28 mouse cellular contexts compared by ENCODE assay signal in genomic region chr5:143137580-143137979, GRCm38 (mm10). TPM values are rescaled to one million over a fixed set of nuclear protein-coding genes. Genes with fewer than 3 reads are reported as not detected.
DNase-seq lines count a peak whose midpoint lies in the region; ATAC-seq and TF ChIP-seq lines count a peak whose summit lies in the region.
"Had no signal": no experiment of that assay in that cellular context is flagged by ENCODE, and none has a peak within 500 bp of the region (broad histone marks: within the 10 kb centered on the region; RNA-seq: fewer than 3 reads in every experiment).

No protein-coding gene starts in this region.

- WGBS in intestine, embryonic 16.5 days: 81% methylated on average over 13 of the region's 13 CpGs
- 69% methylated on average over 13 of the region's 13 CpGs for WGBS in liver, embryonic 14.5 days (ENCODE audit: insufficient replicate concordance)
- 83% methylated on average over 13 of the region's 13 CpGs for WGBS in forebrain, embryonic 14.5 days

- TF ChIP-seq CTCF in E14TG2a.4 (conservative IDR thresholded peaks at IDR 0.05; ENCODE audit: low read length): peak; percentile 18; the same call in 1 of the 2 replicates
- peak; percentile 36 for TF ChIP-seq CTCF in liver, embryonic 14.5 days (IDR thresholded peaks at IDR 0.05; ENCODE audit: low read depth)

- no peak overlapping the region for H3K27ac ChIP-seq in intestine, embryonic 16.5 days (ENCODE audit: low read length)
- H3K27ac ChIP-seq in liver, embryonic 14.5 days: no peak overlapping the region
- no peak overlapping the region for H3K27ac ChIP-seq in forebrain, embryonic 14.5 days (ENCODE audit: low read depth, low read length)
- H3K27ac ChIP-seq: hindbrain, embryonic 12.5 days; layer of hippocampus, adult 2 months; neural tube, embryonic 15.5 days had no signal

- peak overlapping the region; percentile 71 for H3K4me3 ChIP-seq in E14TG2a.4 (replicated peaks; ENCODE audit: low read length)
- no peak overlapping the region for H3K4me3 ChIP-seq in intestine, embryonic 16.5 days (ENCODE audit: low read length)
- no peak overlapping the region for H3K4me3 ChIP-seq in liver, embryonic 14.5 days (ENCODE audit: insufficient read depth in 1 of 2, low read depth in 2 of 2, low read length in 2 of 2)
- H3K4me3 ChIP-seq in forebrain, embryonic 14.5 days (ENCODE audit: low read depth, low read length): no peak overlapping the region
- H3K4me3 ChIP-seq: hindbrain, embryonic 12.5 days; layer of hippocampus, adult 2 months; neural tube, embryonic 15.5 days had no signal

- no peak overlapping the region for H3K9ac ChIP-seq in intestine, embryonic 16.5 days (ENCODE audit: low read depth, low read length)
- H3K9ac ChIP-seq in liver, embryonic 14.5 days (replicated peaks): no peak overlapping the region
- no peak overlapping the region for H3K9ac ChIP-seq in forebrain, embryonic 14.5 days (ENCODE audit: low read length)
- H3K9ac ChIP-seq: hindbrain, embryonic 12.5 days; neural tube, embryonic 15.5 days had no signal

- peaks cover 28% of the 10 kb centered on the region for H3K9me3 ChIP-seq in E14TG2a.4 (ENCODE audit: low read length)
- H3K9me3 ChIP-seq in intestine, embryonic 16.5 days (ENCODE audit: control insufficient read depth, low read length): no peaks in the 10 kb centered on the region
- no peaks in the 10 kb centered on the region for H3K9me3 ChIP-seq in liver, embryonic 14.5 days (ENCODE audit: control insufficient read depth, low read length)
- H3K9me3 ChIP-seq in forebrain, embryonic 14.5 days (replicated peaks; ENCODE audit: control insufficient read depth, low read length): no peaks in the 10 kb centered on the region
- H3K9me3 ChIP-seq: hindbrain, embryonic 12.5 days; neural tube, embryonic 15.5 days had no signal

- H3K4me2 ChIP-seq in intestine, embryonic 16.5 days (ENCODE audit: low read depth, low read length): no peak overlapping the region
- no peak overlapping the region for H3K4me2 ChIP-seq in liver, embryonic 14.5 days (ENCODE audit: low read depth)
- no peak overlapping the region for H3K4me2 ChIP-seq in forebrain, embryonic 14.5 days (ENCODE audit: low read length)
- H3K4me2 ChIP-seq: hindbrain, embryonic 12.5 days; neural tube, embryonic 15.5 days had no signal

- H3K36me3 ChIP-seq in E14TG2a.4 (ENCODE audit: insufficient read depth, low read length): peaks cover 3% of the 10 kb centered on the region; the same call in 1 of the 2 replicates
- no peaks in the 10 kb centered on the region for H3K36me3 ChIP-seq in intestine, embryonic 16.5 days (ENCODE audit: control insufficient read depth, insufficient read depth, low read length)
- H3K36me3 ChIP-seq in liver, embryonic 14.5 days (replicated peaks; ENCODE audit: control insufficient read depth, insufficient read depth, low read depth): no peaks in the 10 kb centered on the region
- no peaks in the 10 kb centered on the region for H3K36me3 ChIP-seq in forebrain, embryonic 14.5 days (ENCODE audit: control insufficient read depth, insufficient read depth, low read length)
- H3K36me3 ChIP-seq: hindbrain, embryonic 12.5 days; neural tube, embryonic 15.5 days had no signal

- no peak for TF ChIP-seq EP300 in liver, embryonic 14.5 days (IDR thresholded peaks at IDR 0.05; ENCODE audit: low read depth)

- peak; percentile 39 for ATAC-seq in intestine, embryonic 16.5 days
- ATAC-seq in liver, embryonic 14.5 days (ENCODE audit: insufficient read depth): peak; percentile 13; the same call in 1 of the 2 replicates
- no peak for ATAC-seq in forebrain, embryonic 14.5 days
- ATAC-seq: inflammation-experienced regulatory T-cells, adult 6 months had no signal

- H3K4me1 ChIP-seq in E14TG2a.4 (replicated peaks; ENCODE audit: low read depth, low read length): peaks cover 14% of the 10 kb centered on the region
- H3K4me1 ChIP-seq in intestine, embryonic 16.5 days (ENCODE audit: control insufficient read depth, insufficient read depth, low read length): no peaks in the 10 kb centered on the region
- H3K4me1 ChIP-seq in liver, embryonic 14.5 days (replicated peaks; ENCODE audit: control insufficient read depth in 2 of 2, insufficient read depth in 2 of 2, low read length in 1 of 2): peaks cover 8 to 10% of the 10 kb centered on the region in 2 experiments
- H3K4me1 ChIP-seq in forebrain, embryonic 14.5 days (ENCODE audit: control insufficient read depth, insufficient read depth, low read length): no peaks in the 10 kb centered on the region
- H3K4me1 ChIP-seq: hindbrain, embryonic 12.5 days; neural tube, embryonic 15.5 days had no signal

- H3K27me3 ChIP-seq in E14TG2a.4 (ENCODE audit: insufficient read depth, low read length): peaks cover 6% of the 10 kb centered on the region; the same call in 1 of the 2 replicates
- H3K27me3 ChIP-seq in intestine, embryonic 16.5 days (replicated peaks; ENCODE audit: control insufficient read depth, insufficient read depth, low read length): no peaks in the 10 kb centered on the region
- no peaks in the 10 kb centered on the region for H3K27me3 ChIP-seq in liver, embryonic 14.5 days (ENCODE audit: control insufficient read depth, insufficient read depth, low read length)
- H3K27me3 ChIP-seq in forebrain, embryonic 14.5 days (replicated peaks; ENCODE audit: control insufficient read depth, insufficient read depth, low read length): no peaks in the 10 kb centered on the region
- H3K27me3 ChIP-seq: hindbrain, embryonic 12.5 days; neural tube, embryonic 15.5 days had no signal

- DNase-seq in adrenal gland, postnatal 14 days: peak; percentile 26
- no peak for DNase-seq in adrenal gland, adult 18-20 months (ENCODE audit: low spot score in 2 of 2)
- no peak for DNase-seq in liver, embryonic 14.5 days (ENCODE audit: low read depth in 3 of 3, low spot score in 3 of 3)
- no peak for DNase-seq in left cerebral cortex, adult 8-10 months (ENCODE audit: low spot score in 2 of 2)
- DNase-seq in urinary bladder, postnatal 10 days (ENCODE audit: low spot score): no peak
- DNase-seq in forebrain, embryonic 14.5 days (ENCODE audit: low spot score): no peak
- DNase-seq: cerebellum, adult 18-20 months; cerebellum, postnatal 25 days; heart, adult 18-20 months; kidney, postnatal 10 days; layer of hippocampus, postnatal 36 days; lung, adult 18-20 months; lung, postnatal 14 days; midbrain, embryonic 14.5 days; spleen, adult 18-20 months; thymus, adult 2 months had no signal

RNA-seq across cellular contexts. Expression of gene Olfr718-ps1, which starts 9.8 kb away (rescaled TPM):
- total RNA-seq in adrenal gland, postnatal 14 days (2021): 0.08 TPM in 1 of 2 replicates, not detected in the other
- total RNA-seq in adrenal gland, adult 18-20 months (2021): not detected
- not detected in 2 replicates for polyA plus RNA-seq in intestine, embryonic 16.5 days (2015; fragmentation: Nextera tagmentation; extraction: Ambion mirVana)
- not detected in 2 replicates for polyA plus RNA-seq in liver, embryonic 14.5 days (2012; rRNA removed)
- not detected in 2 replicates for polyA plus RNA-seq in liver, embryonic 14.5 days (2014; fragmentation: Nextera tagmentation; extraction: Ambion mirVana)
- total RNA-seq in left cerebral cortex, adult 8-10 months (2022): under 1 TPM; 0.07 to 0.21 (median 0.14) TPM
- polyA plus RNA-seq in forebrain, embryonic 14.5 days (2014; fragmentation: Nextera tagmentation; extraction: Ambion mirVana): not detected in 2 replicates
- total RNA-seq: heart, adult 18-20 months; megakaryocyte, adult 5-6 weeks had no signal
- polyA plus RNA-seq: heart, embryonic 16.5 days; midbrain, embryonic 14.5 days; neural tube, embryonic 15.5 days; thymus, adult 2 months had no signal

RNA-seq across cellular contexts. Expression of gene Rnf216, which starts 24.8 kb away (rescaled TPM):
- 39.5 and 44.5 TPM in 2 replicates for total RNA-seq in adrenal gland, postnatal 14 days (2021)
- total RNA-seq in adrenal gland, adult 18-20 months (2021): 10 to 100 TPM; 33.6 to 44.9 TPM
- 26.5 and 28.4 TPM in 2 replicates for polyA plus RNA-seq in intestine, embryonic 16.5 days (2015; fragmentation: Nextera tagmentation; extraction: Ambion mirVana)
- polyA plus RNA-seq in liver, embryonic 14.5 days (2012; rRNA removed): 8.7 and 9.7 TPM in 2 replicates
- polyA plus RNA-seq in liver, embryonic 14.5 days (2014; fragmentation: Nextera tagmentation; extraction: Ambion mirVana): 10.8 and 12.3 TPM in 2 replicates
- total RNA-seq in left cerebral cortex, adult 8-10 months (2022): 10 to 100 TPM; 42.4 to 47.3 (median 45.2) TPM
- 26.9 and 38.6 TPM in 2 replicates for polyA plus RNA-seq in forebrain, embryonic 14.5 days (2014; fragmentation: Nextera tagmentation; extraction: Ambion mirVana)

RNA-seq across cellular contexts. Expression of gene Rbak, which starts 43.0 kb away (rescaled TPM):
- 10.5 and 13.4 TPM in 2 replicates for total RNA-seq in adrenal gland, postnatal 14 days (2021)
- total RNA-seq in adrenal gland, adult 18-20 months (2021): 10 to 100 TPM in 1 of 2 experiments, 1 to 10 TPM in 1; 9.7 to 10.8 TPM
- 5.0 and 5.6 TPM in 2 replicates for polyA plus RNA-seq in intestine, embryonic 16.5 days (2015; fragmentation: Nextera tagmentation; extraction: Ambion mirVana)
- polyA plus RNA-seq in liver, embryonic 14.5 days (2012; rRNA removed): 0.97 and 1.8 TPM in 2 replicates
- 0.62 and 1.1 TPM in 2 replicates for polyA plus RNA-seq in liver, embryonic 14.5 days (2014; fragmentation: Nextera tagmentation; extraction: Ambion mirVana)
- total RNA-seq in left cerebral cortex, adult 8-10 months (2022): 10 to 100 TPM; 12.0 to 15.0 (median 13.5) TPM
- polyA plus RNA-seq in forebrain, embryonic 14.5 days (2014; fragmentation: Nextera tagmentation; extraction: Ambion mirVana): 8.4 and 9.2 TPM in 2 replicates

RNA-seq across cellular contexts. Expression of gene Spdye4b, which starts 43.2 kb away (rescaled TPM):
- not detected in 2 replicates for total RNA-seq in adrenal gland, postnatal 14 days (2021)
- total RNA-seq in adrenal gland, adult 18-20 months (2021): not detected
- polyA plus RNA-seq in intestine, embryonic 16.5 days (2015; fragmentation: Nextera tagmentation; extraction: Ambion mirVana): not detected in 2 replicates
- polyA plus RNA-seq in liver, embryonic 14.5 days (2012; rRNA removed): not detected in 2 replicates
- not detected in 2 replicates for polyA plus RNA-seq in liver, embryonic 14.5 days (2014; fragmentation: Nextera tagmentation; extraction: Ambion mirVana)
- total RNA-seq in left cerebral cortex, adult 8-10 months (2022): not detected
- not detected in 2 replicates for polyA plus RNA-seq in forebrain, embryonic 14.5 days (2014; fragmentation: Nextera tagmentation; extraction: Ambion mirVana)
- total RNA-seq: adrenal gland, postnatal 4 days; gastrocnemius, adult 8-10 months; heart, adult 18-20 months; layer of hippocampus, adult 2 months; layer of hippocampus, postnatal 36 days; left cerebral cortex, postnatal 36 days; megakaryocyte, adult 5-6 weeks had no signal
- polyA plus RNA-seq: forebrain, embryonic 11.5 days; heart, embryonic 16.5 days; hindbrain, embryonic 12.5 days; inflammation-experienced regulatory T-cells, adult 6 months; midbrain, embryonic 14.5 days; neural tube, embryonic 15.5 days had no signal
